Mouse (Mus musculus) adrenal gland, postnatal 10 days (tissue): ENCODE measurements around the gene C1qtnf12. TPM values are rescaled to one million over a fixed set of nuclear protein-coding genes. Genes with fewer than 3 reads are reported as not detected.

Experiments used
- DNase-seq: peaks from one replicate; pipeline ENCODE4 v3.0.0; 2021; ENCODE audit warnings: mixed read lengths
- long read RNA-seq, 2 experiments: library from polyadenylated mRNA; stranded (forward); transcript quantifications; one replicate each; pipeline ENCODE4 v2.0.0; 2021
- total RNA-seq, 2 experiments: library from RNA; stranded (reverse); gene quantifications; 2 replicates each; pipeline ENCODE4 v1.2.3; 2021

C1qtnf12 gene
- 100 to 1,000 TPM; 117 to 132 TPM for total RNA-seq
- long read RNA-seq, experiment 1, transcript C1qtnf12-201 (8 exons, 1,315 nt): major isoform, 171 of 211 reads
- long read RNA-seq, experiment 1, partial matches to known transcripts: 33 of 211 reads
- long read RNA-seq, experiment 1, other reads (novel, unspliced or antisense): 7 of 211 reads
- long read RNA-seq, experiment 2, transcript C1qtnf12-201 (8 exons, 1,315 nt): major isoform, 144 of 176 reads
- long read RNA-seq, experiment 2, partial matches to known transcripts: 26 of 176 reads
- long read RNA-seq, experiment 2, other reads (novel, unspliced or antisense): 6 of 176 reads

- peak; percentile 81 for DNase-seq
Observed at GRCm38 (mm10) chr4:155962167-155962971, at the start of gene C1qtnf12. C1qtnf12 (plus strand) TSS chr4:155962318.

- no peak for DNase-seq
Observed at GRCm38 (mm10) chr4:155932031-155932430, 30.1 kb upstream of the C1qtnf12 start.

- DNase-seq: peak; percentile 43
Observed at GRCm38 (mm10) chr4:155943049-155943452, 19.1 kb upstream of the C1qtnf12 start.

GRCm38 (mm10) chr4:155943534-155944249 lies 18.4 kb upstream of the C1qtnf12 start, which contains the start of gene Ube2j2:
Ube2j2 (plus strand) TSS chr4:155943831.
- DNase-seq: peak; percentile 98

GRCm38 (mm10) chr4:155944271-155944670 lies 17.8 kb upstream of the C1qtnf12 start:
- DNase-seq: peak; percentile 27

GRCm38 (mm10) chr4:155947094-155947493 lies 15.0 kb upstream of the C1qtnf12 start:
- DNase-seq: no peak

- no peak for DNase-seq
Observed at GRCm38 (mm10) chr4:155955491-155955890, 6.6 kb upstream of the C1qtnf12 start.

GRCm38 (mm10) chr4:155959275-155959674 lies 2.8 kb upstream of the C1qtnf12 start:
- peak; percentile 84 for DNase-seq

GRCm38 (mm10) chr4:155963106-155963505 lies 988 bp downstream of the C1qtnf12 start:
- peak; percentile 30 for DNase-seq

GRCm38 (mm10) chr4:155964396-155964795 lies 2.3 kb downstream of the C1qtnf12 start:
- DNase-seq: no peak

GRCm38 (mm10) chr4:155969043-155969653 lies 7.0 kb downstream of the C1qtnf12 start:
- no peak for DNase-seq

- no peak for DNase-seq
Observed at GRCm38 (mm10) chr4:155970286-155970685, 8.2 kb downstream of the C1qtnf12 start.

GRCm38 (mm10) chr4:155972651-155973050 lies 10.5 kb downstream of the C1qtnf12 start:
- DNase-seq: no peak

- DNase-seq: no peak
Observed at GRCm38 (mm10) chr4:155973239-155973638, 11.1 kb downstream of the C1qtnf12 start.

GRCm38 (mm10) chr4:155981436-155982082 lies 19.4 kb downstream of the C1qtnf12 start:
- DNase-seq: no peak

GRCm38 (mm10) chr4:155983788-155984187 lies 21.7 kb downstream of the C1qtnf12 start:
- no peak for DNase-seq

GRCm38 (mm10) chr4:155991211-155991907 lies 29.2 kb downstream of the C1qtnf12 start:
- DNase-seq: no peak

- DNase-seq: no peak
Observed at GRCm38 (mm10) chr4:155991908-155992230, 29.8 kb downstream of the C1qtnf12 start.

- DNase-seq: peak; percentile 86
Observed at GRCm38 (mm10) chr4:155992241-155992905, 30.3 kb downstream of the C1qtnf12 start, which contains the start of the genes B3galt6 and Sdf4. B3galt6 (minus strand) TSS chr4:155992649. Sdf4 (plus strand) TSS chr4:155992872.

- peak; percentile 97 for DNase-seq
Observed at GRCm38 (mm10) chr4:155992906-155993547, 30.9 kb downstream of the C1qtnf12 start.
